Mouse (Mus musculus): ENCODE measurements around the gene Clps. TPM values are rescaled to one million over a fixed set of nuclear protein-coding genes. Genes with fewer than 3 reads are reported as not detected.

The Clps gene
- 1 to 10 TPM in 1 of 2 experiments, not detected in 1; 3.6 TPM for total RNA-seq (2023)

DNA sequence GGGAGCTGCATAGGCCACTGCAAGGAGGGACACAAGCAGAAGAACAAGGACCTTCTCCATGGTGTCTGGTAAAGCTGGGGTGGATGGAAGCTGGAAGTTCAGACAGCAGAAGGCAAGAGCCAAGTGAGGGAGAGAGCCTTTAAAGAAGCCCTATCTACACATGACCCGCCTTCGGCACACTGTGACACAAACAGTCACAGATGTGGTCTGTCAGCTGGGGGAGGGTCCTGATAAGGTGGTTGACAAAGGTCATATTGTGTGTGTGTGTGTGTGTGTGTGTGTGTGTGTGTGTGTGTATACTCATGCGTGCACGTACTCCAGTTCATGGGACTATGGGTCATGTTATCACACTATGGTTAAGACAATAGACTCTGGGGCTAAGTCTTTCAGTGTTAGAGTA, at the start of gene Clps:
Clps (minus strand) TSS at position 169 of the 400 bp plus-strand sequence.

DNA sequence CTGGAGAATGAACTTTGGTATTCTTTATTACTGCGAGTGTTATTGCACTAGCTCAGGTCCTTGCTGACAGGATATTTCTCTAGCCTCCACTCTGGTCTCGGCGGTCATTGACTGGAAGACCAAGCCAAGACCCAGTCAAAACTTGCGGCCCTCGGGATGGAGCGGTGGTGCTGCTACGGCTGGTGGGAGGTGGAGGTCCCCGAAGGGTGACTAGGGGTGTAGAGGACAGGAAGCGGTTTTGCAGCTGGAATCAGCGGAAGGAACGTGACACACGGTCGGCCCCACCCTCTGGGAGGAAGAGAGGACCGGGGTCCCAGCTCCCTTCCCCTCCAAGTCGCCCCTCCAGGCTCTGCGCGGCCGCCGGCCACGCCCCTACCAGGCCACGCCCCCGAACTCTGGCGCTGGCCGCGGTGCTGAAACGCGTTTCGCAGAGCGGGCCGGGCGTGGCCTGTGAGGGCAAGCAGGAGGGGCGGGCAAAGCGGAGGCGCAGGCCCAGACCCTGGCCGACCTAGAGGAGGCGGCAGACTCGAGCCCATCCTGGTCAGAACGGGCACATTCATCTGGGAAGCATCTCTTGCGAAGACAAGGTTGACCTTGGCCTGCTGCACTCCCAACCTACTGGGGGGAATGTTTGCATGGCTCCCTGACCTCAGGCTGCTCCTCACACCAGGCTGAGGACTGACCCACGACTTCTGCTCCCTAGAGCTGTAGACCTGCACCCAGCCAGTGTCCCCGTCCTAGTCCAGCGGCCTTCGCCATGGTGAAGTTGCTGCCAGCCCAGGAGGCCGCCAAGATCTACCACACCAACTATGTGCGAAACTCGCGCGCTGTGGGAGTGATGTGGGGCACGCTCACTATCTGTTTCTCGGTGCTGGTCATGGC, 14.9 kb upstream of the Clps start, which contains the start of gene Lhfpl5:
Lhfpl5 (plus strand) TSS at position 398 of the 882 bp plus-strand sequence.

GRCm38 (mm10) chr17:28549111-28549510, 11.5 kb downstream of the Clps start, which contains the start of gene Clpsl2:
Gene Clpsl2 (plus strand): TSS chr17:28549411.

GRCm38 (mm10) chr17:28530506-28530905, 30.1 kb downstream of the Clps start, which contains the start of gene Armc12:
Gene Armc12 (plus strand): TSS chr17:28530806.

GRCm38 (mm10) chr17:28517441-28517955, 43.1 kb downstream of the Clps start, which contains the start of gene Fkbp5:
Gene Fkbp5 (minus strand): TSS chr17:28517527.

Other genes with a start within 250 kb of the Clps start
- 10 to 100 TPM; 20.9 to 22.0 TPM for gene Fance, start 247.2 kb downstream of the Clps start, total RNA-seq (2023)
- gene Rpl10a, start 232.3 kb downstream of the Clps start, total RNA-seq (2023) = 100 to 1,000 TPM; 904 to 928 TPM
- not detected for gene Tead3, start 209.9 kb downstream of the Clps start, total RNA-seq (2023)
- not detected for gene Tulp1, start 195.5 kb downstream of the Clps start, total RNA-seq (2023)
- gene Fkbp5, start 43.2 kb downstream of the Clps start, total RNA-seq (2023) = 10 to 100 TPM; 23.0 to 29.0 TPM
- gene Armc12, start 30.0 kb downstream of the Clps start, total RNA-seq (2023) = not detected
- not detected for gene Clpsl2, start 11.4 kb downstream of the Clps start, total RNA-seq (2023)
- not detected for gene Lhfpl5, start 14.9 kb upstream of the Clps start, total RNA-seq (2023)
- gene Srpk1, start 61.9 kb upstream of the Clps start, total RNA-seq (2023) = 10 to 100 TPM; 53.0 to 54.9 TPM
- gene Slc26a8, start 129.5 kb upstream of the Clps start, total RNA-seq (2023) = under 1 TPM in 1 of 2 experiments, not detected in 1; 0.63 TPM
- 100 to 1,000 TPM; 282 to 297 TPM for gene Mapk14, start 130.6 kb upstream of the Clps start, total RNA-seq (2023)
- gene AC170998.1, start 165.3 kb upstream of the Clps start, total RNA-seq (2023) = 10 to 100 TPM; 22.7 to 23.6 TPM
- 1 to 10 TPM; 4.6 to 5.9 TPM for gene Mapk13, start 208.5 kb upstream of the Clps start, total RNA-seq (2023)
- 10 to 100 TPM; 42.3 to 46.6 TPM for gene Brpf3, start 240.3 kb upstream of the Clps start, total RNA-seq (2023)

Data from monocyte, adult 59 days (primary cell).